Mouse (Mus musculus) cerebellum, adult 9-10 months (tissue): ENCODE data around the gene Triml2.

Source experiments
- DNase-seq: peaks from one replicate; pipeline ENCODE4 v3.0.0; 2022

Gene Triml2

GRCm38 (mm10) chr8:43180054-43180690 is at the start of gene Triml2:
Triml2 (plus strand) TSS chr8:43180541.
- no peak for DNase-seq

GRCm38 (mm10) chr8:43141386-43141785 is 39.0 kb upstream of the Triml2 start, which contains the start of gene Triml1:
Triml1 (minus strand) TSS chr8:43141486.
- DNase-seq = no peak

GRCm38 (mm10) chr8:43149307-43149706 is 31.0 kb upstream of the Triml2 start:
- no peak for DNase-seq

GRCm38 (mm10) chr8:43163255-43163654 is 17.1 kb upstream of the Triml2 start:
- no peak for DNase-seq

GRCm38 (mm10) chr8:43164453-43164852 is 15.9 kb upstream of the Triml2 start:
- DNase-seq = no peak

GRCm38 (mm10) chr8:43168083-43168482 is 12.3 kb upstream of the Triml2 start:
- DNase-seq = no peak

- no peak for DNase-seq
Measured at GRCm38 (mm10) chr8:43169249-43169755, 11.0 kb upstream of the Triml2 start.

- DNase-seq = no peak
Measured at GRCm38 (mm10) chr8:43176766-43177486, 3.4 kb upstream of the Triml2 start.

- no peak for DNase-seq
Measured at GRCm38 (mm10) chr8:43178263-43178662, 2.1 kb upstream of the Triml2 start.

GRCm38 (mm10) chr8:43179189-43179588 is 1.2 kb upstream of the Triml2 start:
- DNase-seq = no peak

- no peak for DNase-seq
Measured at GRCm38 (mm10) chr8:43182281-43182680, 1.9 kb downstream of the Triml2 start.

GRCm38 (mm10) chr8:43215554-43215953 is 35.2 kb downstream of the Triml2 start:
- DNase-seq = no peak

- DNase-seq = no peak
Measured at GRCm38 (mm10) chr8:43243326-43243725, 63.0 kb downstream of the Triml2 start.
